Mouse (Mus musculus) thymus, postnatal 14 days (tissue): Measurements from ENCODE around the gene Rps2.
"Not testable (repeated sequence)": the region's sequence is repeated elsewhere in the genome, so short reads cannot be mapped to it uniquely, and the experiment has no call there.

Experiments used
- DNase-seq: peaks from one replicate; pipeline ENCODE4 v3.0.0; 2021

Rps2 gene

DNA sequence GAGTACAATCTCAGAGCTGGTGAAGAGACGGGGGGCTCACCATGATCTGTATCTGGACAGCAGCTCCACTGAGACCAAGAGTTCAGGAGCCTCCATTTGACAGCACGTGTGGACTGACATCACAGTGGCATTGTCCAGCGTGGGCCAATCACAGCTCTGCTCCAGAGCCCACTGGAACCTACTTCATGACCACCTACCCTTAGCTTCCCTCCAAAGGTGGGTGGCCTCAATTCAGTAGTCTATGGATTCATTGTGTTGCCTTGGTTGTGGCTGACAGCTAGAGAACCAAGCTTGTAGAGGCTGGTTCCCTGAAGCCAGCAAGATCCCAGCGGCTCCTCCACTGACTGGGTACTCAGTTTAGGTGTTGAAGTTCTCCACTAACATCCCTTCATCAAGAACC, at the start of gene Rps2, which contains the start of gene Rnf151:
Rps2 (plus strand) TSS at position 174 of the 400 bp plus-strand sequence.
Rnf151 (minus strand) TSS at position 121 of the 400 bp plus-strand sequence.
- DNase-seq = no peak

DNA sequence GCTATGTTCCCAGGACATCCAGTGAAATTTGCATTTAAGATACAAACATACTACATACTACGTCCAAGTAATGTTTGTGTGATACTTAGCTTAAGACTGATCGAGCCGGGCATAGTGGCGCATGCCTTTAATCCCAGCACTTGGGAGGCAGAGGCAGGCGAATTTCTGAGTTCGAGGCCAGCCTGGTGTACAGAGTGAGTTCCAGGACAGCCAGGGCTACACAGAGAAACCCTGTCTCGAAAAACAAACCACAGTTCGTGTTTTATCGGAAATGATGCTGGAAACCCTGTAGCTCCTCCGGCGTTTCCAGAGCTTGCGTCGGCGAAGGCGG, 48.7 kb upstream of the Rps2 start:
- DNase-seq = not testable (repeated sequence)

DNA sequence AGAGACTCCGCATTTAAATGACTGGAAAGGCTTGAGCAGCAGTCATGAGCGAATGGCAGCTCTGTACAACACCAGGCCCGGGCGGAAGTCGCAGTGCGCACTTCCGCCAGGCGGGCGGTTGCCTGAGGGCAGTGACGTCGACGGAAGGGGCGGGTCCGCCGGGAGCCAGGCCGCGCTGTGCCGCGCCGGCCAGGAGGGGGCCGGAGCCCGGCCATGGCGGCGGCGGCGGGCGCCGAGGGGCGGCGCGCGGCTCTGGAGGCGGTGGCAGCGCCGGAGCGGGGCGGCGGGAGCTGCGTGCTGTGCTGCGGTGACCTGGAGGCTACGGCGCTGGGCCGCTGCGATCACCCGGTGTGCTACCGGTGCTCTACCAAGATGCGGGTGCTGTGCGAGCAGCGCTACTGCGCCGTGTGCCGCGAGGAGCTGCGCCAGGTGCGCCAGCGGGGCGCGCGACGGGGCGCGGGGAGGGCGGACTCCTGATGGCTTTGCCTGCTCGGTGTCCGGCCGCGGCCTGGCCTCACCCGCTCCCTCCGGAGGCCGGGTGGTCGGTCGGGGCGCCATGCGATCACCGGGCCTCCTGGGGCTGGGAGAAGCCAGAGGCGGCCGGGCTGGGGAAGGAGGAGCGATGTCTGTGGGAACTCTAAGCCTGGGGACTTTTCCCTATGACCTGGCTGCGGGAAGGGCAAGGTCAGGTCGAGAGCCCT, 48.2 kb upstream of the Rps2 start, which contains the start of gene Zfp598:
Zfp598 (plus strand) TSS at position 143 of the 701 bp plus-strand sequence.
- DNase-seq = peak; percentile 97

DNA sequence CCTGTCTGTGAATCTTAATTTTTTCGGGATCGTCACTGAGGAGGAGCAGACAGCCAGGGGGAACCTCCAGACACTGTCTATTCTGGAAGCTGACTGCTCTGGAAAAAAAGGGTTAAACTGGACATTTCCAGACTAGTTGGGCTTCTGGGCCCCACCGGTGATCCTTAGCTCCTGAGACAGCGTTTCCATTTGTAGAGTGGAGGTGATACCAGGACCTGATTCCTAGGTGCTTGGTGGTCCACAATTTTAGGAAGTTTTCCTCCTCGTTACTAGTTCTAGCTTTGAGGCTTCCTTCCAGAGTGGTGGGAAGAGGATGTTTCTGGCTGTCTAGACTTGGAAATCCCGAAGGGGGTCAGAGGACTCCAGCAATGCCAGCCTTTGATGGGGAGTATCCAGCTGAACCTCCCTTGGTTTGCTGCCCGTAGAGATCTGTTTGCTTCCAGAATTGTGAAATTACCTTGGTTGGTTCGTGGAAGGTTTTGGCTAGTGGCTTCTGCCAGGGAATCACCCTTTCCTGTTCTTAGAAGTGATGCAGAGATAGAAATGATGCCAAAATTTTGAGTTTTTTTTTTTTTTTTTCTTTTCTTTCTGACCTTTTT, 47.6 kb upstream of the Rps2 start:
- no peak for DNase-seq

DNA sequence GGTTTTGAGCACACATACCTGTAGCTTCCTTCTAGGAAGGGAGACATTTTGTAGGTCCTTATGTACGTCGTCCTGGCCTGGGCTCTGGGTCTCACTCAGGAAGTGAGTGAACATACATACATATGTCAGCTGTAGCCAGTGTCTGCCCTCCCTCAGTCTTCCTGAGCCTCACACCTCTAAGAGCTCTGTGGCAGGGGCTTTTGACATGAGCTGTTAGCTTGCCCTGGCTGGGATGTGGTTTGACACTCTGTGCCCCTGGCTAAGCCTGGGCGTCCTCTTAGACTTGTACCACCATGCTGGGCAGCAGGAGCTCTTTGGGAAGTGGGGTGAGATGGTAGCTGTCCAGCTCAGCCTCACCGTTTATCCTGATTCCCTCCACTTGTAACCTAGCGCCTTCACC, 46.6 kb upstream of the Rps2 start:
- DNase-seq = no peak

DNA sequence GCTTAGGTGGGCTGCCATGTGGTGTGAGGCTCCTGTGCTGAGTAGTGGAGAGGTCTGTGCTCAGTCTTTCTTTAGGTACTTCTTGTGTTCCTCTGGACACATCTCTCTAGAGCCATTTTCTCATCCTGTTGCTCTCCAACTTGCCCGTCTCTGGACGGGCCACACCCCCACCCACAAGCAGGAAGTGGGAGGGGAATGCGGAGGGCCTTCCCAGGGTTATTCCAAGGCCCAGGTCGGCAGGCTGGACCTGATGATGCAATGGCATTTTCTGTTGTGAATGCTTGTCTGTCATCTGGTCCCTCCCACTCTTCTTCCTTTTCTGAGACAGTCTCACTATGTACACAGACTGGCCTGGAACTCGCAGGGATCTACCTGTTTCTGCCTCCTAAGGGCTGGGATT, 45.8 kb upstream of the Rps2 start:
- no peak for DNase-seq

DNA sequence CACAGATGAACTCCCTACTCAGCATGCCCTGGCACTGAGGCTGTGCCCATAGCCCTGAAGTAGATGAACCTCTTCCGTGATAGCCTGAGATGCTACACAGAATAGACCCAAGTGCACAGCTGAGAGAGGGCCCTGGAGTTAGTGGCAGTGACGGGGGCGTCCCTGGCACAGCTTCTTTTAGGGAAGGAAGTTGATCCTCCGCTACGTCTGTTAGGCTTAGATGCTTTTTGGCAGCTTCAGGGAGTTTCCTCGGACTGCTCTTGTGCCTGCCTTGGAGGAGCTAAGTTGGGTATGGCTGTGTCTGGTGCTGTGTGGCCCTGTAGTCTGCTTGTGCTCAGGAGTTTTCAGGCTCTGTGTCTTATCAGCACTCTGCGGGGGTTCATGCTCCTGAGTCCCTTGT, 43.6 kb upstream of the Rps2 start:
- no peak for DNase-seq

DNA sequence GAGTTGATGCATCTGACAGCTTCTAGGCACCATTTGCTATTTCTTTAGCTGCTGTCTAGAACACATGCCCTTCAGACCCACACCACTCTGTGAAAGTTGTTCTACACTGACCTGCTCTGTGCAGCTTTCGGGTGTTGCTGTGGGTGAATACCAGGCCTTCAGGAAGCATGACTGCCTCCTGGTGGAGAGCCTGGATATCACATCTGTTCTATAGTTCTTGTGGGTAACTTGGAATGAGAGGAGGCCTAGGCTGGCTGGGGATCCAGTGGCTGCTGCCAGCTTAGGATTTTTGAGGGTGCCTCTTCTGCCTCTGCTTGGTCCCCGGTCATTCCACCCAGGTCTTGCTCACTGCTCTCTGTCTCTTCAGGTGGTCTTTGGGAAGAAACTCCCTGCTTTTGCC, 41.7 kb upstream of the Rps2 start:
- DNase-seq = peak; percentile 79

DNA sequence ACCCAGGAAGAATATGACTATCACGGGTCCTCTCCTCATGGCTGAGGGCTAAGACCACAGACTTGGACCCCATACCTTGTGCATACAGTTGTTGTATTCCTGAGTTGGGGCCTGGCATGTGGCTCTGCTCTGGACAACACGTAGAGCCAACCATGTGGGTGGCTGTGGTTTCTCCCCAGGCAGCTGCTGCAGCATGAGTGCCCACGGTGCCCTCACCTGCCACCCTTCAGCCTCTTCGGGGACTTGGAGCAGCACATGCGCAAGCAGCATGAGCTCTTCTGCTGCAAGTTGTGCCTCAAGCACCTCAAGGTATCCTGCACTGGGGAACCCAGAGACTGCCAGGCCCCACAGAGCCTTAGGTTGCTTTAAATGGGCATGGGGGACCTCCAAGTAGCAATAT, 41.0 kb upstream of the Rps2 start:
- DNase-seq = no peak

DNA sequence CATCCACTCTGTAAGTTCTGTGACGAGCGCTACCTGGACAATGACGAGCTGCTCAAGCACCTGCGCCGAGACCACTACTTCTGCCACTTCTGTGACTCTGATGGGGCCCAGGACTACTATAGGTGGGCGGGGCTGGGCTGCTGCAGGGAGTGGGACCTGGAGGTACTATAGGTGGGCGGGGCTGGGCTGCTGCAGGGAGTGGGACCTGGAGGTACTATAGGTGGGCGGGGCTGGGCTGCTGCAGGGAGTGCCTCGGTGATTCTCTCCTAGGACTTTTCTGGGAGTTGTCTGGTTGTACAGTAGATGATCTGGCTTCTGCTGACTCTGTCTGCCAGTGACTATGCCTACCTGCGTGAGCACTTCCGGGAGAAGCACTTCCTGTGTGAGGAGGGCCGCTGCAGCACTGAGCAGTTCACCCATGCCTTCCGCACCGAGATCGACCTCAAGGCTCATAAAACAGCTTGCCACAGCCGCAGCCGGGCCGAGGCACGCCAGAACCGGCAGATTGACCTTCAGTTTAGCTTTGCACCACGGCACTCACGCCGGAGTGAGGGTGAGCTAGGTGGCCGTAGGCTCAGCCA, 40.3 kb upstream of the Rps2 start:
- DNase-seq = no peak

DNA sequence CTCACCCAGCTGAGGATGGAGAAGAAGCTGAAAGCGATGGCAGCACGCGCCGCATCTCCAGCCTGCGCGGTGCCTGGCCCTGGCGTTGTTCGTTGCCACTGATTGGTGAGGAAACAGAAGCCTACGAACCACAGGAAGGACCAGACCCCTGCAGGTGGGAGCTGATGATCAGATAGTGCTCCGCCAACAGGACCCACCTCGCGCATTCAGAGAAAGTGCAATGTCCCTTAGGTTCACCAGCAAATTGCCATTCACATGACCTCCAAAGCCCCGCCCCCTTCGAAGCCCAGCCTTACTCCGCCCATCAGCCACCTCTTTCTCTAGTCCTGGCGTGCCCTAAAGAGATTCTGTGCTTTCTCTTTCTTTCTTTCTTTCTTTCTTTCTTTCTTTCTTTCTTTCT, 31.4 kb upstream of the Rps2 start:
- DNase-seq = peak; percentile 59

DNA sequence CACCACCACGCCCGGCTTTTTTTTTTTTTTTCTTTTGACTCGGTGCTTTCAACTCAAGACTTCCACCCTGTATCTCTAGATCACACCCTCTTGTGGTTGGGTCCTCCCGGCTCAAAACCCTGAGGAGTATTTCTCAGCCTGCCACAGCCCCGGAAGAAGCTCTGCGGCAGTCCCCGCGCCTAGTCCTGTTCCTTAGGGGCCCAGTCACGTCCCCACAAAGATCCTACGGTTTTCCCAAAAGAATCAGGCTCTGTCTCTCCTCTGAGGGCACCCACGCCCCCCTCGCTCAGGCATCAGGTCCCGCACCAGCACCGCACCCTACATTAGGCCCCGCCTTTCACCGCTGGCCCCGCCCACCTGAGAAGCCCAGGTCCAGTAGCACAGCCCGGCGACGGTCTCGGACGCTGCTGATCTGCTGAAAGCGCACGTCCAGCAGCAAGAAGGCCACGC, 30.7 kb upstream of the Rps2 start:
- DNase-seq = peak; percentile 72

DNA sequence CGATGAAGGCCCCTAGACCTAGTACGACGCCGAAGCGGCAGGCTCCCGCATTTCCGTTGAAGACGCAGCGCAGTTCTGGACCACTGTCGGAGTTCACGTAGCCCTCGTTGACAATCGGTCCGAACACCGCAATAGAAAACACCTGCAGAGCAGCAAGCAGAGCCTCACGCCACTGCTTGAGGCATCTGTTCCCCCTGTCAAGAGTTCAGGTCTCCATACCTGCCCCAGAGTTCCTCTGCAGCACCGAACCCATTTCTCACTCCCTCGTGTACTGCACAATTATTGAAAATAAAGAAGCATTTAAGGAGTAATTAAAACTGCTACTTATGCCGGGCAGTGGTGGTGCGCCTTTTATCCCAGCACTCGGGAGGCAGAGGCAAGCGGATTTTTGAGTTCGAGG, 30.3 kb upstream of the Rps2 start:
- no peak for DNase-seq

DNA sequence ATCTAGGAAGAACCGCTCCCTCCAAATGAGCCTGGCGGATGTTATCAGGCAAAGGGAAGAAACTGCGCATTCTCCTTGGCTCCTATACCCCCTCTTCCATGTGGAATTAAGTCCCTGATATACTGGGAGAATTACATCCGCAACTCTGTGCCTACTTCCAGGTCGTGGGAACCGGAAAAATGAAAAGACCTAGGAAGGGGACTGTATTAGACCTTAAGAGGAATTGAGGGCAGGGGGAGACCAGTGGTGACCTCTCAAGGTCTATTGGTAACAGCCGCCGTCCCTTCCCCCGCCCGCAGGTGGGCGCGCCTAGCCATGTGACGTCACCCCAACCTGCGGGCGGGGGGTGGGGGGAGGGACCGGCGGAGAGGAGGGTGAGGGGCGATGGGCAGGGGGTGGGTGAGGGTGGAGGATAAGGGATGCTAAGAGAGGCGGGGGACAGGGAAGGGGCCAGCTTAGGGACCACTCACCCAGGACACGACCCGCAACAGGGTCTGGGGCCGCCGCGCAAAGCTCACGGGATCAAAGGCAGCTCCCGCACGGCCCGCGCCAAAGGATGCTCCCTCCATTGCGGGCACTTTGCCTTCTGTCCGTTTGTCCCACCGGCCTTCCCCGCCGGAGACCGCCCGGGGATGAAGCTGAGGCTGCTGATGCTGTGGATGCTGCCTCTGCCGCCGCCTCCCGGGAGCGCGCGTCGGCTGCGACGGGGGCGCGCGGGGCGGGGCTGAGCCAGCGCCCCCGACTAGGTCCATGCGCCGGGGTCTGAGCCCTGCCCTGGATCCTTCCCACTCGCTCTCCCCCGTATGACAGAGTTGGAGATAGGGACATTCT, 28.4 kb upstream of the Rps2 start, which contains the start of gene Syngr3:
Syngr3 (minus strand) TSS at position 705 of the 831 bp plus-strand sequence.
- DNase-seq = no peak

DNA sequence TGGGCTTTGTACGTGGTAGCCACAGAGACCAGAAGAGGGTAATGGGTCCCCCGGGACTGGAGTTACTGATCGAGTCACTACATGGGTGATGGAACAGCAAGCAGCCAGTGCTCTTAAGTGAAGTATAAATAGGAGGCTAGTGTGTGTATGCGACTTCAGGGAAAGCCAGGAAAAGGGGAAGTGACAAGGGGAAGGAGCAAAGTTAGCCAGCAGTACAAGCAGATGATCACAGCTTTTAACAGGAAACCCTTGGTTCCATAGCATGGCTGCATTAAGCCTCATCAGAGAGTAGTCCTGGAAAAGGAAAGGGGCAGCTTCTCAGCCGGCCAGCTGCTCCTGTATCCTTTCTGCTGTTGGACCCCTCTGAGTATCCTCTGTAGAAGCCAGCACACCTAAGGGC, 25.5 kb upstream of the Rps2 start:
- no peak for DNase-seq

DNA sequence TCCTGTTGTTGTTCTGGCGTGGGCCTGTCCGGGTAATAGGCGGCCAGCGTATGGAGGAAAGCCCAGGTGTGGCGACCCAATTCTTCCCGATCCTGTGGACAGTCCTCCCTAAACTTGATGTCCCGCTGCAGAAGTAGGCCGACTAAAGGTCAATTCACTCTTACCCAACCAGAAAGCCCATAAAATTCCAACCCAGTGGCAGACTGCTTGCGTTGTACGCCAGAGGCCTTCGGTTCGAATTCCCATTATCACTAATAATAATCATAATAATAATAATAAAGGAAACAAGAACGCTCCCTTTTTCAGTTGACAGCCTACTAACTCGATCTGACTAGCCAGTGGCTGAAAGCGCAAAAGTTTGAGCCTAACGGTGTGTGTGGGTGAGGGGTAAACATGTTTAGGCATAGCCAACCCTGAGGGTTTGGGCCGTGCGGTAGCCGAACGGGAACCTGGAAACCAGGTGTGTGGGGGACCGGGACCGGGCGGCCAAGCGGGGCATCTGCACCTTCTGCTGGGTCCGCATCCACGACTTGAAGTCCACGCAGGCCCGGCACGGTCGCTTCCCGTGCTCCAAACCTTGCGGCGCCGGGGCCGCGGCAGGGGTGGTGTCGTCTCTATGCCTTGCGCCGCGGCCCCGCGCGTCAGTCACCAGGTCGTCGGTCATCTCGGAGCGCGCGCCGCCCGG, 22.4 kb upstream of the Rps2 start:
- no peak for DNase-seq

DNA sequence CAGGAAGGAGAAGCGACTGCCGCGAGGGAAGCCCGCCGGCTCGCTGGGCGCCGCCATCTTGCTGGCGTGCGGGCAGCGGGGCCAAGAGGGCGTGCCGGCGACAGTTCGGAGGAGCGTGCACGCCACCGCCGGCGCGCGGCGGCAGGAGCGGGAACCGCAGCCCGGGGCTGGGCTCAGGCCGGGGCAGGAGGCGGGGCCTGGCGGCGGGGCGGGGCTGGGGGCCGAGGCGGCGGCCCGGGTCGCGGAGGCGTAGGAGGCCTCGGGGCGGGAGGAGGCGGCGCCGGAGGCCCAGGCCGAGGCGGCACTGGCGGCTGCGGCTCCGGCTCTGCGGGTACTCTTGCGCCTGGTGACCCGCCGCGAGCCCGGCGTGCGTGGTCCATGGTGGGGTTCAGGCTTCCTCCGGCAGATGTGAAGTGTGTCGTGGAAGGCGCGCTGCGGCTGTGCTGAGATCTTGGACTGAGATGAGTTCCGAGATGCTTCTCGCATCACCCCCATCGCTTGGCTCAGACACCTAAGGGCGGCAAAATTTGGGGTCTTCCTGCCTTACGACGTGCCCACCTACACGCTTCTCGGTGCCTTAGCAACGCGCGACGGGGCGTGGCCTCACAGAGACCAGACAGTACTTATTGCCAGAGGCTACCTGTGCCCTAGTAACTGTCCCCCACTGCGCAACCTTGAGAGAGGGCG, 21.8 kb upstream of the Rps2 start, which contains the start of the genes Gfer and Noxo1:
Gfer (minus strand) TSS at position 146 of the 687 bp plus-strand sequence.
Noxo1 (plus strand) TSS at position 224 of the 687 bp plus-strand sequence.
- peak; percentile 92 for DNase-seq

DNA sequence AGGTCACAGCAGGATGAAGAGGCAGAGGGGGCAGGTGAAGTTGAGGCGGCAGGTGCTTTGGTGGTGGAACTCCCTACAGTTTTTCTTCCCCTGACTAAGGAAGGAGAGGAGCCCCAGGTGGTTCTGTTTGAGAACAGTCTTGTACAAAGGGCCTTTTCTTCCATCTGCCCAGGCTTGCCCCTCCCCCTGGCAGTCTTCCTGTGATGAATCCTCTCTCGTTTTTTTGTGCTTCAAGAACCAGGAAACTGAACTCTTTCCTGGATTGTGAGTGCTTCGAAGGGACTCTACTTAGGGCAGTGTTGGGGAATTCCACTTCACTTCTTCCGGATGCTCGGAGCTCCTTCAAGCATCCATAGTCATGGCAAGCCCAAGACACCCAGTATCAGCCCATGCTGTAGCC, 19.9 kb upstream of the Rps2 start:
- peak; percentile 48 for DNase-seq

DNA sequence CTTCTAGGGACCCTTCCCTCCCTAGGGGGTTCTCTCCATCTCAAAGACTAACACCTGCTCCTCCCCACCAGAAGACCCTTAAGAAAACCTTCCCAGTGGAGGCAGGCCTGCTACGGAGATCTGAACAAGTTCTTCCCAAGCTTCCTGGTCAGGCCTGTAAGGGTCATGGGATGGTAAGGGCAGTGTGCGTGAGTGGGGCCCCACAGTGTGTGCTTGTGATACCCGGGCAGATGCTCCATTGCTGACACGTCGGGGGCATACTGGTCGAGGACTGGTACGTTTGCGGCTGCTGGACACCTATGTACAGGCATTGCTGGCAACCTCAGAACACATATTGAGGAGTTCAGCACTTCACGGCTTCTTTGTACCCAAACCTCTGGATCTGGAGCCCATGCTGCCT, 19.2 kb upstream of the Rps2 start:
- DNase-seq = no peak

DNA sequence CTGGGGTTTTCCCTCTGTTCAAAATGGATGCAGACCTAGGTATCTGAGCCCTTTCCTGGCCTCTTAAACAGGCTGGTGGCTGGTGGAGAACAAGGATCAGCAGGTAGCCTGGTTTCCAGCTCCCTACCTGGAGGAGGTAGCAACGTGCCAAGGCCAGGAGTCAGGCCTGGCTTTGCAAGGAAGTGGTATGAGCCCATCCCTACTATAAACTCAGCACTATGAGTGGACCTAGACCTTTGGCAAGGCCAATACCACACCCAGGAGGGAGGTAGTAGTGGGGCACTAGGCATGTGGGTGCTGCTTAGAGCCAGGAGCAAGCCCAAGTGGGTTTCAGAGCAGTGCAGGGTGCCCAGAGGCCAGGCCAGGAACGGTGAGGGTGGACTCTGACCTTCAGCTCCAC, 18.4 kb upstream of the Rps2 start:
- DNase-seq = no peak

DNA sequence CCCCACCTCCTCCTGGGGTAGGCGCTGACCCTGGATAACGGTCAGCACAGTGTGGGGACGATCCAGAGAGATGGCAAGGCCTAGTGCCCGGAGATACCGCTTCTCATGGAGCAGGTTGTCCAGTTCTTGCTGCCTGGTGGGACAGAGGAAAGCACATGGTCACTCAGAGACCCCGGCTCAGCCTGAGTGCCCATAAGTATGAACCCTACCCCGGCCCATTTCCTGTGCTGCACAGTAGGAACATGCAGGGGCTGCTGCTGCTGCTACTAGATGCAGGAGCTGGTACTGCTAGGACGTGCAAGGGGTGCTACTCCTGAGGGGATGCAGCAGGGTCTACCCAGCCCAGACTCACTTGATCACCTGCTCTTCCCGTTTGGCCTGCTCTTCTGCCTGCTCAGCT, 16.7 kb upstream of the Rps2 start:
- DNase-seq = no peak

DNA sequence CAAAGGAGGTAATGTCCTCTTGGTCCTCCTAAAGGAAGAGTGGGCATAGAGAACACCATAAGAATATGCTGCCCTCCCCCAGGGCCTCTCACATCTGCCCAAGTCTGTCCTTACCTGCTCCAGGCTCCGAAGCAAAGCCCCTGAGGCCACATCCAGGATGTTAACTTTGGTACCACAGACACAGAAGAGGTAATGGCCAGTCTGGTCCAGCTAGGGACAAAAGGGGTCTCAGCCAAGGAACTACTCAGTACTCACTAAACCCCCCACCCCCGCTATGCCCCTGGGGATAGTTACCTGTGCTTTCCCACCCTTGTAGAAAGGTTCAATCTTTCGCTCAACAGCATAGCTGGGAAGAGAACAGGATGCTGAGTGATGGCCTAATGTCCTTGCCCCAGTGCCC, 12.1 kb upstream of the Rps2 start:
- DNase-seq = no peak
